In genomic region chr12:11389141-11389540, GRCm38 (mm10) we compare ENCODE assay signal across 29 mouse cellular contexts. TPM values are rescaled to one million over a fixed set of nuclear protein-coding genes. Genes with fewer than 3 reads are reported as not detected.
DNase-seq lines count a peak whose midpoint lies in the region; ATAC-seq and TF ChIP-seq lines count a peak whose summit lies in the region.
"Had no signal": no experiment of that assay in that cellular context is flagged by ENCODE, and none has a peak within 500 bp of the region (broad histone marks: within the 10 kb centered on the region; RNA-seq: fewer than 3 reads in every experiment).

No protein-coding gene starts in this region.

- H3K27ac ChIP-seq in embryonic facial prominence, embryonic 13.5 days, result no peak overlapping the region
- H3K27ac ChIP-seq in embryonic facial prominence, embryonic 10.5 days (replicated peaks), result no peak overlapping the region
- peak overlapping the region; percentile 51; the same call in 1 of the 2 replicates for H3K27ac ChIP-seq in stomach, embryonic 15.5 days
- no peak overlapping the region for H3K27ac ChIP-seq in heart, adult 2 months
- H3K27ac ChIP-seq: forebrain, embryonic 13.5 days; hindbrain, embryonic 12.5 days; hindbrain, postnatal 0 days; layer of hippocampus, adult 2 months; liver, embryonic 13.5 days; macrophage; midbrain, embryonic 13.5 days; neural tube, embryonic 13.5 days had no signal

- no peak for TF ChIP-seq CTCF in heart, adult 2 months (IDR thresholded peaks at IDR 0.05)

- no peaks in the 10 kb centered on the region for H3K36me3 ChIP-seq in embryonic facial prominence, embryonic 13.5 days
- H3K36me3 ChIP-seq in embryonic facial prominence, embryonic 10.5 days (replicated peaks), result no peaks in the 10 kb centered on the region
- H3K36me3 ChIP-seq in stomach, embryonic 15.5 days, result no peaks in the 10 kb centered on the region
- no peaks in the 10 kb centered on the region for H3K36me3 ChIP-seq in heart, adult 2 months (ENCODE audit: control insufficient read depth, insufficient read depth, low read length)
- H3K36me3 ChIP-seq: hindbrain, embryonic 12.5 days; liver, embryonic 13.5 days; midbrain, embryonic 13.5 days; neural tube, embryonic 13.5 days had no signal

- no peak overlapping the region for H3K4me3 ChIP-seq in embryonic facial prominence, embryonic 13.5 days
- no peak overlapping the region for H3K4me3 ChIP-seq in embryonic facial prominence, embryonic 10.5 days
- H3K4me3 ChIP-seq in stomach, embryonic 15.5 days (replicated peaks), result no peak overlapping the region
- no peak overlapping the region for H3K4me3 ChIP-seq in heart, adult 2 months
- H3K4me3 ChIP-seq: forebrain, embryonic 13.5 days; hindbrain, embryonic 12.5 days; layer of hippocampus, adult 2 months; liver, embryonic 13.5 days; midbrain, embryonic 13.5 days; neural tube, embryonic 13.5 days had no signal

- 81% methylated on average over 7 of the region's 7 CpGs for WGBS in embryonic facial prominence, embryonic 13.5 days
- WGBS in embryonic facial prominence, embryonic 10.5 days, result 87% methylated on average over 7 of the region's 7 CpGs
- 79% methylated on average over 7 of the region's 7 CpGs for WGBS in stomach, embryonic 15.5 days
- 87% methylated on average over 7 of the region's 7 CpGs for WGBS in heart, adult 2 months

- H3K4me1 ChIP-seq in embryonic facial prominence, embryonic 13.5 days, result peaks cover 22% of the 10 kb centered on the region
- H3K4me1 ChIP-seq in embryonic facial prominence, embryonic 10.5 days, result peaks cover 11% of the 10 kb centered on the region
- H3K4me1 ChIP-seq in stomach, embryonic 15.5 days, result peaks cover 7% of the 10 kb centered on the region
- no peaks in the 10 kb centered on the region; the same call in 1 of the 2 replicates for H3K4me1 ChIP-seq in heart, adult 2 months (ENCODE audit: control insufficient read depth, insufficient read depth, low read length)
- H3K4me1 ChIP-seq: hindbrain, embryonic 12.5 days; liver, embryonic 13.5 days; midbrain, embryonic 13.5 days had no signal

- DNase-seq in embryonic facial prominence, embryonic 10.5 days (ENCODE audit: low spot score), result no peak
- DNase-seq in urinary bladder, adult 2 months (ENCODE audit: low spot score), result peak; percentile 32
- no peak for DNase-seq in urinary bladder, postnatal 10 days (ENCODE audit: low spot score)
- peak; percentile 39 to 62 for DNase-seq in urinary bladder, postnatal 36 days (ENCODE audit: low spot score in 2 of 2)
- DNase-seq in layer of hippocampus, adult 8-10 months (ENCODE audit: low spot score in 2 of 2), result no peak
- no peak for DNase-seq in heart, adult 2 months
- DNase-seq: adrenal gland, postnatal 10 days; cerebellum, adult 11-12 months; cerebellum, postnatal 10 days; gastrocnemius, postnatal 25 days; heart, adult 11 months; heart, postnatal 36 days; kidney, adult 11 months; kidney, postnatal 36 days; liver, embryonic 13.5 days; lung, adult 18-20 months had no signal

- H3K79me2 ChIP-seq in heart, adult 2 months (replicated peaks; ENCODE audit: control insufficient read depth, insufficient read depth, low read length), result no peaks in the 10 kb centered on the region

- no peak overlapping the region for H3K4me2 ChIP-seq in embryonic facial prominence, embryonic 13.5 days
- no peak overlapping the region for H3K4me2 ChIP-seq in stomach, embryonic 15.5 days
- H3K4me2 ChIP-seq: forebrain, embryonic 13.5 days; heart, embryonic 11.5 days; hindbrain, embryonic 12.5 days; liver, embryonic 13.5 days; midbrain, embryonic 13.5 days; neural tube, embryonic 13.5 days had no signal

- TF ChIP-seq EP300 in heart, adult 2 months (IDR thresholded peaks at IDR 0.05; ENCODE audit: insufficient read depth, low read depth, low read length), result no peak

- no peak overlapping the region for H3K9ac ChIP-seq in embryonic facial prominence, embryonic 13.5 days
- H3K9ac ChIP-seq in stomach, embryonic 15.5 days, result no peak overlapping the region
- no peak overlapping the region for H3K9ac ChIP-seq in heart, adult 2 months (ENCODE audit: low read depth, low read length)
- H3K9ac ChIP-seq: forebrain, embryonic 13.5 days; hindbrain, embryonic 12.5 days; liver, embryonic 13.5 days; midbrain, embryonic 13.5 days; neural tube, embryonic 13.5 days had no signal

- peak; percentile 17; the same call in 1 of the 2 replicates for ATAC-seq in embryonic facial prominence, embryonic 13.5 days (ENCODE audit: insufficient number of reproducible peaks, insufficient read depth, low FRiP score, low TSS enrichment, low read depth)
- ATAC-seq in stomach, embryonic 15.5 days (ENCODE audit: insufficient read depth, low FRiP score, low read depth), result peak; percentile 55; the same call in 1 of the 2 replicates
- ATAC-seq: forebrain, embryonic 13.5 days; hindbrain, postnatal 0 days; lung, postnatal 0 days; midbrain, embryonic 13.5 days had no signal

- no peak for TF ChIP-seq POLR2A in heart, adult 2 months (IDR thresholded peaks at IDR 0.05; ENCODE audit: insufficient read depth, low read depth, low read length)

- H3K27me3 ChIP-seq in embryonic facial prominence, embryonic 13.5 days, result no peaks in the 10 kb centered on the region
- H3K27me3 ChIP-seq in embryonic facial prominence, embryonic 10.5 days (replicated peaks; ENCODE audit: low read depth, poor library complexity, severe bottlenecking), result no peaks in the 10 kb centered on the region
- H3K27me3 ChIP-seq in stomach, embryonic 15.5 days (replicated peaks), result no peaks in the 10 kb centered on the region
- no peaks in the 10 kb centered on the region for H3K27me3 ChIP-seq in heart, adult 2 months (ENCODE audit: control insufficient read depth, insufficient read depth, low read length)
- H3K27me3 ChIP-seq: forebrain, embryonic 13.5 days; hindbrain, embryonic 12.5 days; liver, embryonic 13.5 days; midbrain, embryonic 13.5 days; neural tube, embryonic 13.5 days had no signal

- intact Hi-C loops in heart, adult 2 months (cut with DNase I), result no loop called here

- no peaks in the 10 kb centered on the region for H3K9me3 ChIP-seq in embryonic facial prominence, embryonic 13.5 days
- no peaks in the 10 kb centered on the region for H3K9me3 ChIP-seq in embryonic facial prominence, embryonic 10.5 days
- H3K9me3 ChIP-seq in stomach, embryonic 15.5 days, result no peaks in the 10 kb centered on the region
- H3K9me3 ChIP-seq: forebrain, embryonic 13.5 days; hindbrain, embryonic 12.5 days; liver, embryonic 13.5 days; midbrain, embryonic 13.5 days; neural tube, embryonic 13.5 days had no signal

RNA-seq across cellular contexts. Expression of gene Vsnl1, which starts 47.3 kb away (rescaled TPM):
- polyA plus RNA-seq in embryonic facial prominence, embryonic 13.5 days (2015; fragmentation: Nextera tagmentation; extraction: Ambion mirVana), result 2.9 and 5.0 TPM in 2 replicates
- 0.54 and 0.70 TPM in 2 replicates for polyA plus RNA-seq in embryonic facial prominence, embryonic 10.5 days (2016; fragmentation: Nextera tagmentation; extraction: Ambion mirVana)
- polyA plus RNA-seq in urinary bladder, adult 2 months (2012; rRNA removed), result 0.17 and 0.31 TPM in 2 replicates
- 0.88 and 0.92 TPM in 2 replicates for polyA plus RNA-seq in stomach, embryonic 15.5 days (2015; fragmentation: Nextera tagmentation; extraction: Ambion mirVana)
- total RNA-seq in layer of hippocampus, adult 8-10 months (2022), result 100 to 1,000 TPM; 407 to 453 (median 425) TPM
- under 1 TPM; 0.57 TPM for total RNA-seq in heart, adult 2 months (2021)
- 0.23 and 0.41 TPM in 2 replicates for polyA plus RNA-seq in heart, adult 2 months (2012; rRNA removed)
- total RNA-seq: gastrocnemius, adult 18-20 months; megakaryocyte-erythroid progenitor cell, adult 5-6 weeks had no signal
- polyA plus RNA-seq: macrophage had no signal

Comparison
In these comparisons a context has a peak if more than half of its experiments do, and no peak if none do; other contexts are left out.
1. DNase-seq: peak in urinary bladder, adult 2 months (single experiment) and urinary bladder, postnatal 36 days (2 of 2); none in embryonic facial prominence, embryonic 10.5 days (single experiment), urinary bladder, postnatal 10 days (single experiment), layer of hippocampus, adult 8-10 months (0 of 2) and heart, adult 2 months (0 of 2).